Mouse (Mus musculus) gonadal fat pad, adult 2 months (tissue): Measurements from ENCODE around the gene Cmtm5. TPM values are rescaled to one million over a fixed set of nuclear protein-coding genes. Genes with fewer than 3 reads are reported as not detected.
"Not testable (repeated sequence)": the region's sequence is repeated elsewhere in the genome, so short reads cannot be mapped to it uniquely, and the experiment has no call there.

ENCODE experiments used
- DNase-seq: peaks from one replicate; pipeline ENCODE4 v3.0.0-alpha.2; 2012; ENCODE audit warnings: low read depth
- polyA plus RNA-seq: library from polyadenylated mRNA; depleted of rRNA; stranded (reverse); fragments of >200 nt; gene quantifications from 2 replicates; pipeline ENCODE4 v1.2.3, GENCODE M21; 2012; rRNA removed

Cmtm5 gene
- polyA plus RNA-seq, 1 experiment = 0.74 TPM

DNA sequence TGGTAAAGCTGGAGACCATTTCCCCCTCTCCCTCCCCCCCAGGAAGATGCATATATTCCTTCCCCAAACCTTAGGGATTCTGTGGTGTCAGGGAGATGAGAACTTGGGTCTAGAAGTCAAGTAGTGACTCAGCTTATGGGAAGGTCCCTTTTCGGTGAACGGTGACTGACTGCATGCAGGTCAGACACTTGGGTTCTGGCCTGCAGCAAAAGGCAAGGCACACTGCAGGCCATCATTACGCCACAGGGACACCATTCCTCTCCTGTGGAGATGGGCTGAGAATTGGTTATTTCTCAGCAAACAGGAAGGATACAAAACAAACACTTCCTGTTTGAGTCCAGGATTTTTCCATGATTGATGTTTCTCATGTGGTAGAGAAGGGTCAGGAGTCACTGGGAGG lies 23.1 kb downstream of the Cmtm5 start:
- DNase-seq = no peak

DNA sequence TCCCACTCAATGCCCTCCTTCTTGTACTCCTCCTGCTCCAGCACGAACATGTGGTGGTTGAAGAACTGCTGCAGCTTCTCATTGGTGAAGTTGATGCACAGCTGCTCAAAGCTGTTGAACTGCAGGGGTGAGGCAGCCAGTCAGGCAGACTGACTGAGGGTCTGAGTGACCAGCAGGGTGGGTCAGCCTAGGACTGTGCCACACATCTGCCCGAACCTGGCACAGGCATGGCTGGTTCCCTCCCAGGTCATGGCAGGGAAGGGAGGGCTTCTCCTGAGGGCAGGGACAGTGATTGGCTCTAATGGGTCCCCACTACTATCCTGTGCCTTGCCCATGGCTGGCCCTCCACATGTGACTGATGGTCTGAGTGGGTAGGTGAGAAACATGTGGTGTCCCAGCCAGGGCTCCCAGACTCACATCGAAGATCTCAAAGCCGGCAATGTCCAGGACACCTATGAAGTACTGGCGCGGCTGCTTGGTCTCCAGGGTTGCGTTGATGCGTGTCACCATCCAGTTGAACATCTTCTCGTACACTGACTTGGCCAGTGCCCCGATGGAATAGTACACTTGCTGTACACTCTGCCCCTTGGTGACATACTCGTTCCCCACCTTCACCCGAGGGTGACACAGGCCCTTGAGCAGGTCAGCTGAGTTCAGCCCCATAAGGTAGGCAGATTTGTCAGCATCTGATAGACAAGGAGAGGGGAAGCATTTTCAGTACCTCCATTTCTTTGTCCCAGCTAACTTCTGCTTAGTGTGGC lies 24.0 kb downstream of the Cmtm5 start:
- not testable (repeated sequence) for DNase-seq

DNA sequence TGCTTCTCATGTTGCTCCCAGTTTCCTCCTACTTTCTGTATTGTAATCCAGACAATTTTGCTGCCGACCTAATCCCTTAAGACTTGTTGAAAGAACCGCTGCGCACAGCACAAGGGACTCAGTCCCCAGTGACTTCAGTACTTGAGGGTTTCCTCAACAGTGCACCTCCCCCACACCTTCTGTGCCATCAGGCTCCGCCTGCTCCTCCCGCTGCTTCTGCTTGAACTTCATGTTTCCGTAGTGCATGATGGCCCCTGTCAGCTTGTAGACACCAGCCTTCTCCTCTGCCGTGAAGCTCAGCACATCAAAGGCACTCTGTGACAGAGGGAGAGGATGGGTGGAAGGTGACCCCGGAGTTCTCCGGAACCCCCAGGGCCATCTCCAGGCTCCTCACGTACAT lies 24.7 kb downstream of the Cmtm5 start:
- DNase-seq = no peak

GRCm38 (mm10) chr14:54961487-54961886 lies 25.4 kb downstream of the Cmtm5 start:
- DNase-seq = no peak

- no peak for DNase-seq
Observed at GRCm38 (mm10) chr14:54962714-54963113, 26.7 kb downstream of the Cmtm5 start.

DNA sequence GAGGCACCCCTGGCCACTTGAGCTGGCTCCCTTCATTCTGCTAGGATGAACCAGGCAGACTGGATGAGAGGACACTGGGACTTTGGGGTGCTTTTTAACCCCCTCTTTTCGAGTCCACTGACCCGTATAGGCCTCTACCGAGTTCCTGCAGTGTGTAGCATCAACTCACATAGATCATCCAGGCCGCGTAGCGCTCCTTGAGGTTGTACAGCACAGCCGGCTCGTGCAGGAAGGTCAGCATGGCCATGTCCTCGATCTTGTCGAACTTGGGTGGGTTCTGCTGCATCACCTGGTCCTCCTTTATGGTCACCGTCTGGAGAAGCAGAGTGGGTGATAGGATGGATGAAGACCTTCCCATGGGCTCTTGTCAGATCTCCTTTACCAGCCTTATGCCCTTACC lies 27.7 kb downstream of the Cmtm5 start:
- no peak for DNase-seq

DNA sequence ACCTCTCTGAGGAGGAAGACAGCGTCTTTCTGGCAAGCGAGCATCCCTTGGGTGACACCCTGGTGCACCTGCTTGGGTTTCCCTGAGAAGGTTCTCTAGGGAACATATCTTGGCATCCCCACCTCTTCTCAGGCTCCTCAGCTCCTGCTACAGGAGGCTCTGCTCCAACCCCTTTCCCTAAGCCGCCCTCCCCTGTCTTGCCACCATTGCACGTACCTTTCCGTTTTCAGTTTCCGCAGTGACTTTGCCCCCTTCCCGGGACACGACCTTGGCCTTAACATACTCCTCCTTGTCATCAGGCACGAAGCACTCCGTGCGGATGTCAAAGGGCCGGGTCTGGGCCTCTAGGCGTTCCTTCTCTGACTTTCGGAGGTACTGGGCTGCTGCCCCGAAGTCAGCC lies 29.0 kb downstream of the Cmtm5 start:
- DNase-seq = no peak

- DNase-seq = no peak
Observed at GRCm38 (mm10) chr14:54965631-54966030, 29.6 kb downstream of the Cmtm5 start.

- no peak for DNase-seq
Observed at GRCm38 (mm10) chr14:54966320-54966977, 30.4 kb downstream of the Cmtm5 start, which contains the start of gene Myh6. Gene Myh6, minus strand, starts transcription at chr14:54966927.

- DNase-seq = no peak
Observed at GRCm38 (mm10) chr14:54967874-54968273, 31.8 kb downstream of the Cmtm5 start.

- no peak for DNase-seq
Observed at GRCm38 (mm10) chr14:54968344-54968743, 32.3 kb downstream of the Cmtm5 start.

GRCm38 (mm10) chr14:54972786-54973185 lies 36.7 kb downstream of the Cmtm5 start:
- not testable (repeated sequence) for DNase-seq

GRCm38 (mm10) chr14:54974068-54974791 lies 38.2 kb downstream of the Cmtm5 start:
- no peak for DNase-seq

DNA sequence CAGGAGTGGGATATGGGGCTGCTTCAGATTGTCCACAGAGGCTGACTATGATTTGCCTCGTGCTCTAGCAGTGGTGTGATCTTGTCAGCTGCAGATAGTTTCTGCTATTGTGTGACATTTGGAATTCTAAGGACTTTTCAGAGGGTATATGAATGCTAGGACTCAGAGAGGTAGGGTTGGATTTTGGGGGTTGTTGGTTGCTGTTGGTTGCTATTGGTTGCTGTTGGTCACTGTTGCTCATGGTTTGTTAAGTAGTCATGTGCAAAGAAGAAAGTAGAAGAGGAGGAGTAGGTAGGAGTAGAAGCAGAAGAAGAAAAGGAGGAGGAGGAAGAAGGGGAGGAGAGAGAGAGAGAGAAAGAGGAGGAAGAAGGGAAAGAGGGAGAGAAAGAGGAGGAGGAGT lies 40.6 kb downstream of the Cmtm5 start, which contains the start of gene Gm17428:
TSS of gene Gm17428 (plus strand) at position 301 of the 400 bp plus-strand sequence.
- no peak for DNase-seq

GRCm38 (mm10) chr14:54978664-54979063 lies 42.6 kb downstream of the Cmtm5 start:
- DNase-seq = no peak

- DNase-seq = no peak
Observed at GRCm38 (mm10) chr14:54981934-54982333, 45.9 kb downstream of the Cmtm5 start.

DNA sequence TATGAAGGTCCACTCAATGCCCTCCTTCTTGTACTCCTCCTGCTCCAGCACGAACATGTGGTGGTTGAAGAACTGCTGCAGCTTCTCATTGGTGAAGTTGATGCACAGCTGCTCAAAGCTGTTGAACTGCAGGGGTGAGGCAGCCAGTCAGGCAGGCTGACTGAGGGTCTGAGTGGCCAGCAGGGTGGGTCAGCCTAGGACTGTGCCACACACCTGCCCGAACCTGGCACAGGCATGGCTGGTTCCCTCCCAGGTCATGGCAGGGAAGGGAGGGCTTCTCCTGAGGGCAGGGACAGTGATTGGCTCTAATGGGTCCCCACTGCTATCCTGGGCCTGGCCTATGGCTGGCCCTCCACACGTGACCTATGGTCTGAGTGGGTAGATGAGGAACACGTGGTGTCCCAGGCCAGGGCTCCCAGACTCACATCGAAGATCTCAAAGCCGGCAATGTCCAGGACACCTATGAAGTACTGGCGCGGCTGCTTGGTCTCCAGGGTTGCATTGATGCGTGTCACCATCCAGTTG lies 52.4 kb downstream of the Cmtm5 start:
- not testable (repeated sequence) for DNase-seq

Other genes with a start within 250 kb of the Cmtm5 start
- gene Acin1, start 249.3 kb upstream of the Cmtm5 start, polyA plus RNA-seq = 94.9 and 98.3 TPM in 2 replicates
- 0.08 and 0.16 TPM in 2 replicates for gene Gm29776, start 237.4 kb upstream of the Cmtm5 start, polyA plus RNA-seq
- gene Cebpe, start 224.1 kb upstream of the Cmtm5 start, polyA plus RNA-seq = 0.48 and 0.63 TPM in 2 replicates
- gene Slc7a8, start 154.3 kb upstream of the Cmtm5 start, polyA plus RNA-seq = 41.8 and 54.3 TPM in 2 replicates
- not detected in 2 replicates for gene Rnf212b, start 122.1 kb upstream of the Cmtm5 start, polyA plus RNA-seq
- 9.1 and 10.1 TPM in 2 replicates for gene Homez, start 65.3 kb upstream of the Cmtm5 start, polyA plus RNA-seq
- 26.7 and 30.8 TPM in 2 replicates for gene Ppp1r3e, start 58.7 kb upstream of the Cmtm5 start, polyA plus RNA-seq
- gene Bcl2l2, start 52.9 kb upstream of the Cmtm5 start, polyA plus RNA-seq = 76.2 and 83.0 TPM in 2 replicates
- 1.4 and 4.1 TPM in 2 replicates for gene Gm20521, start 52.8 kb upstream of the Cmtm5 start, polyA plus RNA-seq
- 185 and 205 TPM in 2 replicates for gene Pabpn1, start 43.8 kb upstream of the Cmtm5 start, polyA plus RNA-seq
- gene Slc22a17, start 23.1 kb upstream of the Cmtm5 start, polyA plus RNA-seq = 63.8 and 66.2 TPM in 2 replicates
- gene Efs, start 10.1 kb upstream of the Cmtm5 start, polyA plus RNA-seq = 12.1 and 13.9 TPM in 2 replicates
- gene Il25, start 3.6 kb upstream of the Cmtm5 start, polyA plus RNA-seq = 0.11 TPM in 1 of 2 replicates, not detected in the other
- 0.03 TPM in 1 of 2 replicates, not detected in the other for gene Myh6, start 30.7 kb downstream of the Cmtm5 start, polyA plus RNA-seq
- gene Gm17428, start 40.7 kb downstream of the Cmtm5 start, polyA plus RNA-seq = not detected in 2 replicates
- 0.18 and 0.54 TPM in 2 replicates for gene Myh7, start 58.4 kb downstream of the Cmtm5 start, polyA plus RNA-seq
- 12.1 and 14.6 TPM in 2 replicates for gene Ngdn, start 79.2 kb downstream of the Cmtm5 start, polyA plus RNA-seq
- 0.69 and 1.3 TPM in 2 replicates for gene Zfhx2, start 156.1 kb downstream of the Cmtm5 start, polyA plus RNA-seq
- 9.6 and 13.0 TPM in 2 replicates for gene Thtpa, start 158.5 kb downstream of the Cmtm5 start, polyA plus RNA-seq
- gene Ap1g2, start 170.3 kb downstream of the Cmtm5 start, polyA plus RNA-seq = 19.2 and 26.4 TPM in 2 replicates
- 0.41 and 0.45 TPM in 2 replicates for gene Jph4, start 180.7 kb downstream of the Cmtm5 start, polyA plus RNA-seq